Mouse (Mus musculus): ENCODE data around the gene AI464131. TPM values are rescaled to one million over a fixed set of nuclear protein-coding genes. Genes with fewer than 3 reads are reported as not detected.
"Not testable (repeated sequence)": the region's sequence is repeated elsewhere in the genome, so short reads cannot be mapped to it uniquely, and the experiment has no call there.

Gene AI464131
- polyA plus RNA-seq, 1 experiment from 2014 or later: 3.1 TPM

DNA sequence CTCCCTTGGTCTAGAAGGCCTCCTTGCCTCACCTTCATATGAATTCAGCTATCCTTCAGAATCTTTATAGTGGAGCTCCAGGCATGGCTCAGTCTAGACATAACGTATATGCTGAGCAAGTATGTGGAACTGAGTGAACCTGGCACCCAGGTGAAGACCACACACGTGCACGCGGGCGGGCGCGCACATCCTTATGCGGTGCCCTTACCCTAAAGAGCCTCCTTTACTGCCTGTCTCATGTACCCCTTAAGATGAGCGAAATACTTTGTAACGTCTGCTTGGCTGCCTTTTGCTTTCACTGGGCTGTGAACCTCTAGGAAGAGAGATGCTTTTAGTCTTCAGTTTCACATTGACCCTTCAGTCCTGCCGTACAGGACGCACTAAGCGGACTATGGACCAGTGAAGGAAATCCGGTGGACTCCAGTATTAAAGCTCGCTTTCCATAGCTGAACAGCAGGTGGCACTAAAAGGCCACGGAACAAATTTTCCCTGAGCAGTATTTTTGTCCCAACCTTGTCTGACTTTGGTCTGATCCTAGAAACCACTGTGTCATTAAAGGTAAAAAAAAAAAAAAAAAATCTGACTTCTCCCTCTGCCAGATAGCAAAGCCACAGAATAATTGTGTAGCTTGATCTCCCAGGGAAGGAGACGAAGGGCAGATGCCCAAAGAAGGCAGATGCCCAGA, 34.3 kb downstream of the AI464131 start:
- no peaks in the 10 kb centered on the region for H3K9me3 ChIP-seq
- ATAC-seq (replicated peaks): no peak
- H3K9ac ChIP-seq (replicated peaks): no peak overlapping the region
- no peaks in the 10 kb centered on the region for H3K36me3 ChIP-seq
- no peaks in the 10 kb centered on the region for H3K27me3 ChIP-seq
- H3K27ac ChIP-seq (replicated peaks): no peak overlapping the region
- no peak overlapping the region for H3K4me2 ChIP-seq (replicated peaks)
- WGBS: 53% methylated on average over 17 of the region's 17 CpGs
- no peak overlapping the region for H3K4me3 ChIP-seq
- H3K4me1 ChIP-seq: peaks cover 45% of the 10 kb centered on the region

DNA sequence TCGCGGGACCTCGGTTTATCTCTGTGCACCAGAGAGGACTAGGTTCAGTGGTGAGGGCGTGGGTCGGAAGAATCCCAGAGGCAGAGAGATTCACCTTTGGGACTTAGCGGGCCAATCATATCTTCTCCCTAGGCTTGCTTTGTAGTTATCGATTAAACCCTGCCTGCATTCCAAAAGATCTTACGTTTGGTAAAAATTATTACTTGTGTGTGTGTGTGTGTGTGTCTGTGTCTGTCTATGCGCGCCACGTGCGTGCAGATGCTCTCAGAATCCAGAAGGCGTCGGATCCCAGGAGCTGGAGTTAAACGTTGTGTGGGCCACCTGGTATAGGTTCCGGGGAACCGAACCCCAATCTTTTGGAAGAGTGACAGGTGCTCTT, 37.6 kb downstream of the AI464131 start:
- Histone ChIP-seq H3K4me2 (replicated peaks) (peak overlapping the region; percentile 43), H3K4me1 (peaks cover 32% of the 10 kb centered on the region), H3K27me3 (no peaks in the 10 kb centered on the region), H3K9me3 (no peaks in the 10 kb centered on the region), H3K36me3 (no peaks in the 10 kb centered on the region), H3K9ac (replicated peaks) (peak overlapping the region; percentile 63), H3K27ac (replicated peaks) (peak overlapping the region; percentile 62), H3K4me3 (peak overlapping the region; percentile 80)
- ATAC-seq (replicated peaks): peak; percentile 15
- 4% methylated on average over 17 of the region's 17 CpGs for WGBS

GRCm38 (mm10) chr4:41464345-41465286, 38.3 kb downstream of the AI464131 start, which contains the start of the genes Kif24 and Nudt2:
TSS of gene Kif24 (minus strand) at chr4:41464887.
TSS of gene Nudt2 (plus strand) at chr4:41465151.
- WGBS: 0% methylated on average over 70 of the region's 70 CpGs
- Histone ChIP-seq H3K36me3 (no peaks in the 10 kb centered on the region), H3K4me2 (replicated peaks) (peak within 1 kb of the TSS; percentile 57), H3K9ac (replicated peaks) (peak within 1 kb of the TSS; percentile 63), H3K9me3 (no peaks in the 10 kb centered on the region), H3K4me1 (peaks cover 25% of the 10 kb centered on the region), H3K27ac (replicated peaks) (peak within 1 kb of the TSS; percentile 62), H3K4me3 (peak within 1 kb of the TSS; percentile 80), H3K27me3 (no peaks in the 10 kb centered on the region)
- ATAC-seq (replicated peaks): peak; percentile 98

DNA sequence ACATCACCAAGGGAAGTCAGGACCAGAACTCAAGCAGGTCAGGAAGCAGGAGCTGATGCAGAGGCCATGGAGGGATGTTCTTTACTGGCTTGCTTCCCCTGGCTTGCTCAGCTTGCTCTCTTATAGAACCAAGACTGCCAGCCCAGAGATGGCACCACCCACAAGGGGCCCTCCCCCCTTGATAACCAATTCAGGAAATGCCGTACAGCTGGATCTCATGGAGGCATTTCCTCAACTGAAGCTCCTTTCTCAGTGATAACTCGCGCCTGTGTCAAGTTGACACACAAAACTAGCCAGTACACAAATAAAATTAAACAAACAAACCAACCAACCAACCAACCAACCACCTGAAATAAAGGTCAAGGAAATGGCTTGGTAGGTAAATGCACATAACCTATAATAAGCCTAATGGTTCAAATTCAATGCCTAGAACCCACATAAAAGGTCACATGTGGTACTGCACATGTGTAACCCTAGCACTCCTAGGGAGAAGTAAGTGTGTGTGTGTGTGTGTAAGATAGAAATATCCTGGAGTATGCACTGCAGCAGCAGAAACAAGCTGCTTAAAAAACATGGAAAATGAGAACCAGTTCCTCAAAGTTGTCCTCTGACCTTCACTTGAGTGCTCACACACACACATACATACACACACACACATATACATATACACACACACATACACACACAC, 39.7 kb downstream of the AI464131 start:
- not testable (repeated sequence) for ATAC-seq (replicated peaks); H3K36me3 ChIP-seq; H3K9ac ChIP-seq (replicated peaks); H3K9me3 ChIP-seq; H3K4me3 ChIP-seq; H3K27ac ChIP-seq (replicated peaks); H3K27me3 ChIP-seq
- 77% methylated on average over 3 of the region's 3 CpGs for WGBS
- H3K4me2 ChIP-seq (replicated peaks): 0 out of 2 replicates have a peak overlapping the region, but pooled peaks have one; percentile 57
- peaks cover 17% of the 10 kb centered on the region for H3K4me1 ChIP-seq

DNA sequence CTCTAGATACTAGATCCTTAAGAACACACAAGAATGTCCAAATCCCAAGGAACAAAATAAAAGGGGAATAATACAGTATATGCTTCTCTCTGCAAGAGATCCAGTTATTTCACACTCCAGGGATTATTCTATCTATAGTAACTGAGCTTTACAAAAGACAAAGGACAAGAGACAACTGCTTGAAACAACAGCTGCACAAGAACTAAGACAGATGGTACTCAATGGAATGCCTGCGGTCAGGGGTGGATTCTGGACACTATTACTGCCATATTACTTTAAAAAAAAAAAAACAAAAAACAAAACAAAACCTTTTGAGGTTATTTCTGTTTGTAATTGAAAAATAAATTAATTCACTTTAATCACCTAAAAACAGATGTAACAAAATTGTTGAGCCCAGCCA, 42.2 kb downstream of the AI464131 start:
- Histone ChIP-seq H3K27me3 (no peaks in the 10 kb centered on the region), H3K9me3 (no peaks in the 10 kb centered on the region), H3K9ac (replicated peaks) (no peak overlapping the region), H3K27ac (replicated peaks) (no peak overlapping the region), H3K36me3 (no peaks in the 10 kb centered on the region), H3K4me2 (replicated peaks) (no peak overlapping the region), H3K4me1 (peaks cover 13% of the 10 kb centered on the region), H3K4me3 (no peak overlapping the region)
- no peak for ATAC-seq (replicated peaks)
- 89% methylated on average over 1 of the region's 1 CpGs for WGBS

- Histone ChIP-seq H3K27ac (replicated peaks) (no peak overlapping the region), H3K9me3 (no peaks in the 10 kb centered on the region), H3K27me3 (no peaks in the 10 kb centered on the region), H3K4me1 (no peaks in the 10 kb centered on the region), H3K36me3 (no peaks in the 10 kb centered on the region), H3K9ac (replicated peaks) (no peak overlapping the region), H3K4me3 (no peak overlapping the region), H3K4me2 (replicated peaks) (no peak overlapping the region)
- WGBS: 94% methylated on average over 3 of the region's 3 CpGs
- no peak for ATAC-seq (replicated peaks)
These were observed 55.3 kb downstream of the AI464131 start for GRCm38 (mm10) chr4:41447595-41447994.

Other genes with a start within 250 kb of the AI464131 start
- 54.9 and 58.9 TPM in 2 replicates for gene Ubap2, start 227.9 kb downstream of the AI464131 start, polyA plus RNA-seq (2015; fragmentation: Nextera tagmentation; extraction: Ambion mirVana)
- gene Dcaf12, start 188.2 kb downstream of the AI464131 start, polyA plus RNA-seq (2015; fragmentation: Nextera tagmentation; extraction: Ambion mirVana): 84.8 and 91.4 TPM in 2 replicates
- gene Ubap1, start 154.1 kb downstream of the AI464131 start, polyA plus RNA-seq (2015; fragmentation: Nextera tagmentation; extraction: Ambion mirVana): 69.2 and 73.5 TPM in 2 replicates
- gene Kif24, start 38.2 kb downstream of the AI464131 start, polyA plus RNA-seq (2015; fragmentation: Nextera tagmentation; extraction: Ambion mirVana): 5.1 and 5.5 TPM in 2 replicates
- gene Nudt2, start 37.9 kb downstream of the AI464131 start, polyA plus RNA-seq (2015; fragmentation: Nextera tagmentation; extraction: Ambion mirVana): 66.8 and 69.5 TPM in 2 replicates
- gene 1110017D15Rik, start 14.3 kb upstream of the AI464131 start, polyA plus RNA-seq (2015; fragmentation: Nextera tagmentation; extraction: Ambion mirVana): 9.4 and 15.7 TPM in 2 replicates
- gene Fam219a, start 66.5 kb upstream of the AI464131 start, polyA plus RNA-seq (2015; fragmentation: Nextera tagmentation; extraction: Ambion mirVana): 14.3 and 14.7 TPM in 2 replicates
- 2.0 TPM in 2 replicates for gene Dnaic1, start 66.7 kb upstream of the AI464131 start, polyA plus RNA-seq (2015; fragmentation: Nextera tagmentation; extraction: Ambion mirVana)
- 58.3 and 66.4 TPM in 2 replicates for gene Enho, start 137.2 kb upstream of the AI464131 start, polyA plus RNA-seq (2015; fragmentation: Nextera tagmentation; extraction: Ambion mirVana)
- gene Cntfr, start 194.0 kb upstream of the AI464131 start, polyA plus RNA-seq (2015; fragmentation: Nextera tagmentation; extraction: Ambion mirVana): 15.8 and 16.6 TPM in 2 replicates
- gene Il11ra1, start 196.9 kb upstream of the AI464131 start, polyA plus RNA-seq (2015; fragmentation: Nextera tagmentation; extraction: Ambion mirVana): 23.8 and 26.4 TPM in 2 replicates
- 58.0 and 70.0 TPM in 2 replicates for gene Rpp25l, start 210.5 kb upstream of the AI464131 start, polyA plus RNA-seq (2015; fragmentation: Nextera tagmentation; extraction: Ambion mirVana)
- 304 and 307 TPM in 2 replicates for gene Dctn3, start 220.1 kb upstream of the AI464131 start, polyA plus RNA-seq (2015; fragmentation: Nextera tagmentation; extraction: Ambion mirVana)
- 0.13 and 0.18 TPM in 2 replicates for gene Arid3c, start 228.1 kb upstream of the AI464131 start, polyA plus RNA-seq (2015; fragmentation: Nextera tagmentation; extraction: Ambion mirVana)

Data from forebrain, embryonic 15.5 days (tissue).